ENCODE assay signal across 25 mouse cellular contexts in genomic region chr2:140912931-140913330, GRCm38 (mm10).
"Had no signal": no experiment of that assay in that cellular context is flagged by ENCODE, and none has a peak within 500 bp of the region (broad histone marks: within the 10 kb centered on the region; RNA-seq: fewer than 3 reads in every experiment).

No protein-coding gene starts in this region.

- DNase-seq: kidney, adult 8-10 months; kidney, postnatal 10 days; kidney, postnatal 36 days; layer of hippocampus, postnatal 36 days; liver; lung, adult 18-20 months; lung, postnatal 10 days; lung, postnatal 36 days; right cerebral cortex, adult 18-20 months; right cerebral cortex, postnatal 14 days; right cerebral cortex, postnatal 4 days; thymus, adult 2 months; thymus, postnatal 14 days had no signal

- H3K4me2 ChIP-seq: kidney, embryonic 15.5 days; limb, embryonic 12.5 days; liver, embryonic 12.5 days; liver, embryonic 15.5 days; lung, embryonic 15.5 days; midbrain, embryonic 15.5 days; neural tube, embryonic 12.5 days; neural tube, embryonic 15.5 days had no signal

- H3K27ac ChIP-seq: kidney, embryonic 15.5 days; left cerebral cortex, adult 2 months; limb, embryonic 12.5 days; liver, embryonic 12.5 days; liver, embryonic 15.5 days; lung, embryonic 15.5 days; midbrain, embryonic 10.5 days; midbrain, embryonic 15.5 days; neural tube, embryonic 12.5 days; neural tube, embryonic 15.5 days; stomach, postnatal 0 days had no signal

- H3K4me1 ChIP-seq: kidney, embryonic 15.5 days; liver, embryonic 12.5 days; liver, embryonic 15.5 days; lung, embryonic 15.5 days; megakaryocyte, embryonic 14.5 days; midbrain, embryonic 10.5 days; neural tube, embryonic 12.5 days; neural tube, embryonic 15.5 days had no signal

- H3K36me3 ChIP-seq: kidney, embryonic 15.5 days; limb, embryonic 12.5 days; liver, embryonic 12.5 days; liver, embryonic 15.5 days; lung, embryonic 15.5 days; midbrain, embryonic 10.5 days; midbrain, embryonic 15.5 days; neural tube, embryonic 12.5 days; neural tube, embryonic 15.5 days had no signal

- H3K9me3 ChIP-seq: kidney, embryonic 15.5 days; limb, embryonic 12.5 days; liver, embryonic 12.5 days; liver, embryonic 15.5 days; lung, embryonic 15.5 days; megakaryocyte, embryonic 14.5 days; midbrain, embryonic 10.5 days; midbrain, embryonic 15.5 days; neural tube, embryonic 12.5 days; neural tube, embryonic 15.5 days had no signal

- H3K27me3 ChIP-seq: kidney, embryonic 15.5 days; limb, embryonic 12.5 days; liver, embryonic 12.5 days; liver, embryonic 15.5 days; lung, embryonic 15.5 days; megakaryocyte, embryonic 14.5 days; midbrain, embryonic 15.5 days; neural tube, embryonic 12.5 days; neural tube, embryonic 15.5 days had no signal

- H3K4me3 ChIP-seq: kidney, embryonic 15.5 days; left cerebral cortex, adult 2 months; limb, embryonic 12.5 days; liver, embryonic 12.5 days; liver, embryonic 15.5 days; lung, embryonic 15.5 days; megakaryocyte, embryonic 14.5 days; midbrain, embryonic 10.5 days; midbrain, embryonic 15.5 days; neural tube, embryonic 12.5 days; neural tube, embryonic 15.5 days had no signal

- ATAC-seq: liver, embryonic 12.5 days; midbrain, embryonic 15.5 days had no signal

- H3K9ac ChIP-seq: kidney, embryonic 15.5 days; limb, embryonic 12.5 days; liver, embryonic 12.5 days; liver, embryonic 15.5 days; lung, embryonic 15.5 days; midbrain, embryonic 15.5 days; neural tube, embryonic 12.5 days; neural tube, embryonic 15.5 days had no signal
